Mouse (Mus musculus): ENCODE results near the gene Pkhd1. TPM values are rescaled to one million over a fixed set of nuclear protein-coding genes. Genes with fewer than 3 reads are reported as not detected.
"Not testable (repeated sequence)": the region's sequence is repeated elsewhere in the genome, so short reads cannot be mapped to it uniquely, and the experiment has no call there.

Gene Pkhd1
- polyA plus RNA-seq, 1 experiment from 2014 or later: not detected

DNA sequence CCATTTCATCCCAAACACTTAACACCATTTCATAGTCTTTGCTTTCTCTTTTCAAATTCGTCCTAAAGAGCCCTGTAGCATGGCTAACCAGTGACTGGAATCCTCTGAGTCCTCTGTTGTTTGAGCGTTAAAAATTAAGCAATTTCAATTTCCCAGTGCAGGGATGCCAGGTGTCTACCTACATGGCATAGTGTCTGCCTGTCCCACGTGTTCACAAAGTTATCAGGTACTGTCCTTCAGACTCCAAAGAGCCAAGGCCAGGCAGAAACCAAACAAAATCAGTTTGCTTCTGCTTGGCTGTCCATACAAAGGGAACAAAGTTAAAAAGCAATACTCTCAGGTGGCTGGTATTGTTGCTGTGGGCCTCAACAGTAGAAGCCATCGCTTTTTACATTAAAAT lies 136.0 kb downstream of the Pkhd1 start:
- no peaks in the 10 kb centered on the region for H3K36me3 ChIP-seq
- H3K9me3 ChIP-seq: no peaks in the 10 kb centered on the region
- no peak overlapping the region for H3K27ac ChIP-seq
- H3K27me3 ChIP-seq: peaks cover 7% of the 10 kb centered on the region; the same call in 1 of the 2 replicates
- no peak overlapping the region for H3K4me2 ChIP-seq
- H3K4me3 ChIP-seq: no peak overlapping the region
- no peak for ATAC-seq (ENCODE audit: insufficient number of reproducible peaks, insufficient read depth, low FRiP score, low TSS enrichment, low read depth)
- H3K9ac ChIP-seq: no peak overlapping the region
- 77% methylated on average over 4 of the region's 4 CpGs for WGBS
- no peaks in the 10 kb centered on the region for H3K4me1 ChIP-seq

- no peaks in the 10 kb centered on the region for H3K9me3 ChIP-seq
- peaks cover 3% of the 10 kb centered on the region; the same call in 1 of the 2 replicates for H3K4me1 ChIP-seq
- ATAC-seq (ENCODE audit: insufficient number of reproducible peaks, insufficient read depth, low FRiP score, low TSS enrichment, low read depth): no peak
- H3K4me3 ChIP-seq: no peak overlapping the region
- WGBS: 74% methylated on average over 3 of the region's 3 CpGs
- H3K9ac ChIP-seq: no peak overlapping the region
- no peak overlapping the region for H3K4me2 ChIP-seq
- no peaks in the 10 kb centered on the region for H3K36me3 ChIP-seq
- peaks cover 7% of the 10 kb centered on the region; the same call in 1 of the 2 replicates for H3K27me3 ChIP-seq
- H3K27ac ChIP-seq: no peak overlapping the region
Observed at GRCm38 (mm10) chr1:20478695-20479094, 139.2 kb downstream of the Pkhd1 start.

- H3K27me3 ChIP-seq: peaks cover 7% of the 10 kb centered on the region; the same call in 1 of the 2 replicates
- H3K4me3 ChIP-seq: peak overlapping the region; percentile 41
- H3K9me3 ChIP-seq: no peaks in the 10 kb centered on the region
- H3K4me2 ChIP-seq: peak overlapping the region; percentile 79
- H3K9ac ChIP-seq: no peak overlapping the region
- no peak overlapping the region for H3K27ac ChIP-seq
- peaks cover 3% of the 10 kb centered on the region; the same call in 1 of the 2 replicates for H3K4me1 ChIP-seq
- no peaks in the 10 kb centered on the region for H3K36me3 ChIP-seq
- no peak for ATAC-seq (ENCODE audit: insufficient number of reproducible peaks, insufficient read depth, low FRiP score, low TSS enrichment, low read depth)
- WGBS: 22% methylated on average over 6 of the region's 6 CpGs
Observed at GRCm38 (mm10) chr1:20478266-20478659, 139.6 kb downstream of the Pkhd1 start.

DNA sequence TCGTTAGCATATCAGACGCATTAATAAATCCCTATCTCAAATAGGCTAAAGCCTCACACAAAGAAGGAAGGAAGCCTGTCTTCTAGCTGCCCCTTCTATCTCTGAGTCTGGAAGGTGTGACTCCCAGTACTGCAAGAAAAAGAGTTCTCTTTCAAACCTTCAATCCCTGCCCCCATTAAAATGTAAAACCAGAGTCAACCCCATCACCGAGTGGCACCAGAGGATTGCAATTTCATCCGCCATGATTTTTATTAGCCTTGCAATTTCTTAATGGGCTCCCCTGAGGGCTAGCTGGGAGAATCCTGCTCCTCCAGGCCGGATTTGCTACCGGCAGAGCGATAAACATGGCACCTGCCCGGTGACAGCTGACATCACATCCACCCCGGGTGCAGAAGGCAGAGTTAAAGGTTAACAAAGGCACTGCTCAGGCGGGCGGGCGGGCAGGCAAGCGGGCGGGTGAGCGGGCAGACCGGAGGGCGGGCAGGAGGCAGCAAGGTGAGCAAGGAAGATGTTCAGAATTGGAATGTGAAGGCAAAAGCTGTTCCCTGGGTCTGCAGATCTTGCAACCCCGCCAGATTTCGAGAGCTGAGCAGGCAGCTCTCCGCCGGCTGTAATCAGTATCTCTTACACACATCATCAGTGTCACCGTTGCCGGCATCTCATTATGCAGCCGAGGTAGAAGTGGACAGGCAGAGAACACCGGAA lies 140.2 kb downstream of the Pkhd1 start:
- H3K4me2 ChIP-seq: peak overlapping the region; percentile 79
- H3K9ac ChIP-seq: 0 out of 2 replicates have a peak overlapping the region, but pooled peaks have one; percentile 55
- WGBS: 5% methylated on average over 25 of the region's 25 CpGs
- peaks cover 3% of the 10 kb centered on the region; the same call in 1 of the 2 replicates for H3K4me1 ChIP-seq
- H3K27me3 ChIP-seq: peaks cover 10% of the 10 kb centered on the region; the same call in 1 of the 2 replicates
- no peaks in the 10 kb centered on the region for H3K9me3 ChIP-seq
- ATAC-seq (ENCODE audit: insufficient number of reproducible peaks, insufficient read depth, low FRiP score, low TSS enrichment, low read depth): no peak
- peak overlapping the region; percentile 41 for H3K4me3 ChIP-seq
- H3K36me3 ChIP-seq: no peaks in the 10 kb centered on the region
- H3K27ac ChIP-seq: no peak overlapping the region

- Histone ChIP-seq H3K4me2 (no peak overlapping the region), H3K9ac (no peak overlapping the region), H3K9me3 (no peaks in the 10 kb centered on the region), H3K27me3 (peaks cover 4% of the 10 kb centered on the region; the same call in 1 of the 2 replicates), H3K27ac (no peak overlapping the region), H3K36me3 (no peaks in the 10 kb centered on the region), H3K4me3 (no peak overlapping the region), H3K4me1 (no peaks in the 10 kb centered on the region)
- ATAC-seq (ENCODE audit: insufficient number of reproducible peaks, insufficient read depth, low FRiP score, low TSS enrichment, low read depth): no peak
- WGBS: 80% methylated on average over 11 of the region's 11 CpGs
Observed at GRCm38 (mm10) chr1:20470770-20471169, 147.1 kb downstream of the Pkhd1 start.

- Histone ChIP-seq H3K4me3 (no peak overlapping the region), H3K27ac (no peak overlapping the region), H3K4me2 (no peak overlapping the region), H3K27me3 (peaks cover 4% of the 10 kb centered on the region; the same call in 1 of the 2 replicates), H3K4me1 (no peaks in the 10 kb centered on the region), H3K36me3 (no peaks in the 10 kb centered on the region), H3K9ac (no peak overlapping the region), H3K9me3 (no peaks in the 10 kb centered on the region)
- ATAC-seq (ENCODE audit: insufficient number of reproducible peaks, insufficient read depth, low FRiP score, low TSS enrichment, low read depth): no peak
- WGBS: 84% methylated on average over 6 of the region's 6 CpGs
Observed at GRCm38 (mm10) chr1:20470317-20470716, 147.5 kb downstream of the Pkhd1 start.

GRCm38 (mm10) chr1:20466481-20466880 lies 151.4 kb downstream of the Pkhd1 start:
- Histone ChIP-seq H3K4me2 (no peak overlapping the region), H3K9me3 (no peaks in the 10 kb centered on the region), H3K9ac (no peak overlapping the region), H3K27me3 (no peaks in the 10 kb centered on the region), H3K4me3 (no peak overlapping the region), H3K27ac (no peak overlapping the region), H3K4me1 (no peaks in the 10 kb centered on the region), H3K36me3 (no peaks in the 10 kb centered on the region)
- no peak for ATAC-seq (ENCODE audit: insufficient number of reproducible peaks, insufficient read depth, low FRiP score, low TSS enrichment, low read depth)
- WGBS: 37% methylated on average over 4 of the region's 4 CpGs

GRCm38 (mm10) chr1:20454621-20455020 lies 163.2 kb downstream of the Pkhd1 start:
- Histone ChIP-seq H3K27me3 (no peaks in the 10 kb centered on the region), H3K4me2 (no peak overlapping the region), H3K9ac (no peak overlapping the region), H3K9me3 (no peaks in the 10 kb centered on the region), H3K36me3 (no peaks in the 10 kb centered on the region), H3K27ac (no peak overlapping the region), H3K4me3 (no peak overlapping the region), H3K4me1 (no peaks in the 10 kb centered on the region)
- ATAC-seq (ENCODE audit: insufficient number of reproducible peaks, insufficient read depth, low FRiP score, low TSS enrichment, low read depth): no peak
- 67% methylated on average over 1 of the region's 1 CpGs for WGBS

- ATAC-seq (ENCODE audit: insufficient number of reproducible peaks, insufficient read depth, low FRiP score, low TSS enrichment, low read depth): 0 out of 2 replicates have a peak, but pooled peaks have one; percentile 37
- no peak overlapping the region for H3K9ac ChIP-seq
- no peak overlapping the region for H3K4me3 ChIP-seq
- WGBS: 20% methylated on average over 10 of the region's 10 CpGs
- H3K4me2 ChIP-seq: peak overlapping the region; percentile 29; the same call in 1 of the 2 replicates
- no peaks in the 10 kb centered on the region for H3K27me3 ChIP-seq
- H3K36me3 ChIP-seq: no peaks in the 10 kb centered on the region
- H3K27ac ChIP-seq: no peak overlapping the region
- H3K4me1 ChIP-seq: no peaks in the 10 kb centered on the region
- no peaks in the 10 kb centered on the region for H3K9me3 ChIP-seq
Observed at GRCm38 (mm10) chr1:20450074-20450473, 167.8 kb downstream of the Pkhd1 start.

- H3K9ac ChIP-seq; H3K4me2 ChIP-seq; H3K9me3 ChIP-seq; H3K4me1 ChIP-seq; H3K36me3 ChIP-seq; H3K27me3 ChIP-seq; H3K27ac ChIP-seq; ATAC-seq (ENCODE audit: insufficient number of reproducible peaks, insufficient read depth, low FRiP score, low TSS enrichment, low read depth); H3K4me3 ChIP-seq: not testable (repeated sequence)
- WGBS: 91% methylated on average over 16 of the region's 16 CpGs
Observed at GRCm38 (mm10) chr1:20432026-20432425, 185.8 kb downstream of the Pkhd1 start.

GRCm38 (mm10) chr1:20429056-20429394 lies 188.8 kb downstream of the Pkhd1 start:
- no peaks in the 10 kb centered on the region for H3K27me3 ChIP-seq
- no peak for ATAC-seq (ENCODE audit: insufficient number of reproducible peaks, insufficient read depth, low FRiP score, low TSS enrichment, low read depth)
- no peaks in the 10 kb centered on the region for H3K4me1 ChIP-seq
- H3K9me3 ChIP-seq: no peaks in the 10 kb centered on the region
- no peak overlapping the region for H3K4me2 ChIP-seq
- no peak overlapping the region for H3K4me3 ChIP-seq
- no peak overlapping the region for H3K9ac ChIP-seq
- no peak overlapping the region for H3K27ac ChIP-seq
- no peaks in the 10 kb centered on the region for H3K36me3 ChIP-seq
- 71% methylated on average over 3 of the region's 3 CpGs for WGBS

GRCm38 (mm10) chr1:20428370-20429055 lies 189.4 kb downstream of the Pkhd1 start:
- no peak overlapping the region for H3K9ac ChIP-seq
- no peaks in the 10 kb centered on the region for H3K36me3 ChIP-seq
- H3K4me3 ChIP-seq: no peak overlapping the region
- H3K27ac ChIP-seq: no peak overlapping the region
- no peaks in the 10 kb centered on the region for H3K27me3 ChIP-seq
- 40% methylated on average over 12 of the region's 12 CpGs for WGBS
- H3K9me3 ChIP-seq: no peaks in the 10 kb centered on the region
- ATAC-seq (ENCODE audit: insufficient number of reproducible peaks, insufficient read depth, low FRiP score, low TSS enrichment, low read depth): no peak
- peak overlapping the region; percentile 14; the same call in 1 of the 2 replicates for H3K4me2 ChIP-seq
- H3K4me1 ChIP-seq: no peaks in the 10 kb centered on the region

All from embryonic facial prominence, embryonic 13.5 days (tissue).